Mouse (Mus musculus): ENCODE data around the gene Znrf3. TPM values are rescaled to one million over a fixed set of nuclear protein-coding genes. Genes with fewer than 3 reads are reported as not detected.

The Znrf3 gene
- polyA plus RNA-seq, 1 experiment: 2.3 TPM

GRCm38 (mm10) chr11:5421506-5422251 is 23.0 kb downstream of the Znrf3 start:
- no peak for TF ChIP-seq GATA1 (IDR thresholded peaks at IDR 0.05; ENCODE audit: low read length)

- no peak for TF ChIP-seq GATA1 (IDR thresholded peaks at IDR 0.05; ENCODE audit: low read length)
These were observed 28.9 kb downstream of the Znrf3 start for GRCm38 (mm10) chr11:5415617-5416338.

- TF ChIP-seq GATA1 (IDR thresholded peaks at IDR 0.05; ENCODE audit: low read length): no peak
These were observed 29.6 kb downstream of the Znrf3 start for GRCm38 (mm10) chr11:5414856-5415616.

GRCm38 (mm10) chr11:5412644-5413190 is 31.9 kb downstream of the Znrf3 start:
- TF ChIP-seq GATA1 (IDR thresholded peaks at IDR 0.05; ENCODE audit: low read length): no peak

GRCm38 (mm10) chr11:5411577-5411976 is 33.1 kb downstream of the Znrf3 start:
- TF ChIP-seq GATA1 (IDR thresholded peaks at IDR 0.05; ENCODE audit: low read length): no peak

GRCm38 (mm10) chr11:5404180-5404579 is 40.5 kb downstream of the Znrf3 start:
- no peak for TF ChIP-seq GATA1 (IDR thresholded peaks at IDR 0.05; ENCODE audit: low read length)

- TF ChIP-seq GATA1 (IDR thresholded peaks at IDR 0.05; ENCODE audit: low read length): no peak
These were observed 42.4 kb downstream of the Znrf3 start for GRCm38 (mm10) chr11:5402127-5402733.

GRCm38 (mm10) chr11:5398301-5399053 is 46.2 kb downstream of the Znrf3 start:
- TF ChIP-seq GATA1 (IDR thresholded peaks at IDR 0.05; ENCODE audit: low read length): no peak

GRCm38 (mm10) chr11:5390969-5391831 is 53.4 kb downstream of the Znrf3 start:
- no peak for TF ChIP-seq GATA1 (IDR thresholded peaks at IDR 0.05; ENCODE audit: low read length)

GRCm38 (mm10) chr11:5382652-5383051 is 62.0 kb downstream of the Znrf3 start:
- no peak for TF ChIP-seq GATA1 (IDR thresholded peaks at IDR 0.05; ENCODE audit: low read length)

GRCm38 (mm10) chr11:5381226-5381625 is 63.4 kb downstream of the Znrf3 start:
- no peak for TF ChIP-seq GATA1 (IDR thresholded peaks at IDR 0.05; ENCODE audit: low read length)

GRCm38 (mm10) chr11:5380275-5380674 is 64.4 kb downstream of the Znrf3 start:
- no peak for TF ChIP-seq GATA1 (IDR thresholded peaks at IDR 0.05; ENCODE audit: low read length)

GRCm38 (mm10) chr11:5369176-5369575 is 75.5 kb downstream of the Znrf3 start:
- no peak for TF ChIP-seq GATA1 (IDR thresholded peaks at IDR 0.05; ENCODE audit: low read length)

- TF ChIP-seq GATA1 (IDR thresholded peaks at IDR 0.05; ENCODE audit: low read length): no peak
These were observed 76.2 kb downstream of the Znrf3 start for GRCm38 (mm10) chr11:5368492-5368891.
